In the genomic region with DNA sequence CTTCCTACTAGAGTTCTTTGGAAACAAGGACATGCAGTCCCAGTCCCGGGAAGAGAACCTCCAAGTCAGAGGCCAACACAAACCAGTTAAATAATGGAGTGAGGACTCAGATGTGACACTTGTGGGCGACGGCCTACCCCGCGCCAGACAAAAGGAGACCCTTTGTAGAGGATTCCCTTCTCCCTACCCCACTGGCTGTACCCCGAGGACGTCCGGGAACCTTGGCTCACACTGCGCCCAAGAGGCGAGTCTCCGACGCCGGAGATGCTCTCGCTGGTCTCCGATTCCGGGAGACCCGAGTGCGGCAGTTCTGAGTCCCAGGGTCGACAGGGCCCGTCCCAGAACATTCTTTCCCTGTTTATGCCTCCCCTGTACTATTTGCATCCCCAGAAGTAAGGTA, we compare ENCODE assay signal across 8 mouse cellular contexts. TPM values are rescaled to one million over a fixed set of nuclear protein-coding genes. Genes with fewer than 3 reads are reported as not detected.
A peak's percentile ranks its signal among the peaks of the same experiment; 100 is the strongest.
DNase-seq lines count a peak whose midpoint lies in the region; ATAC-seq and TF ChIP-seq lines count a peak whose summit lies in the region.

No protein-coding gene starts in this region.

- peak overlapping the region; percentile 87 for H3K4me2 ChIP-seq in embryonic facial prominence, embryonic 15.5 days (replicated peaks)

- no peak for TF ChIP-seq POLR2A in testis, adult 2 months (IDR thresholded peaks at IDR 0.05; ENCODE audit: control insufficient read depth, low read depth, low read length)

- H3K4me1 ChIP-seq in embryonic facial prominence, embryonic 15.5 days = peaks cover 7% of the 10 kb centered on the region; the same call in 1 of the 2 replicates
- H3K4me1 ChIP-seq in midbrain, embryonic 10.5 days = peaks cover 21% of the 10 kb centered on the region
- peaks cover 2% of the 10 kb centered on the region for H3K4me1 ChIP-seq in testis, adult 2 months (ENCODE audit: control insufficient read depth, insufficient read depth, low read length)

- peak overlapping the region; percentile 81 for H3K27ac ChIP-seq in embryonic facial prominence, embryonic 15.5 days (replicated peaks)
- H3K27ac ChIP-seq in midbrain, embryonic 10.5 days (replicated peaks) = peak overlapping the region; percentile 77
- H3K27ac ChIP-seq in testis, adult 2 months (ENCODE audit: control insufficient read depth, insufficient read depth, low read depth, low read length) = peak overlapping the region; percentile 73

- ATAC-seq in embryonic facial prominence, embryonic 15.5 days (ENCODE audit: insufficient number of reproducible peaks, low FRiP score, low TSS enrichment, low read depth) = peak; percentile 32; the same call in 1 of the 2 replicates

- intact Hi-C loops in heart, postnatal 36 days (cut with DNase I) = loop anchor here (1.0 to 5.0 kb wide), 6 partner anchors 37 to 196 kb away; no protein-coding TSS in a partner anchor
- intact Hi-C loops in left cerebral cortex, postnatal 36 days (cut with DNase I) = loop anchor here (2.0 to 5.0 kb wide), 3 partner anchors 38 to 198 kb away; no protein-coding TSS in a partner anchor

- H3K4me3 ChIP-seq in embryonic facial prominence, embryonic 15.5 days (replicated peaks) = peak overlapping the region; percentile 73
- peak overlapping the region; percentile 67 for H3K4me3 ChIP-seq in midbrain, embryonic 10.5 days
- H3K4me3 ChIP-seq in testis, adult 2 months (ENCODE audit: control insufficient read depth, low read depth, low read length) = peak overlapping the region; percentile 86

- no peaks in the 10 kb centered on the region for H3K36me3 ChIP-seq in embryonic facial prominence, embryonic 15.5 days
- no peaks in the 10 kb centered on the region for H3K36me3 ChIP-seq in midbrain, embryonic 10.5 days
- no peaks in the 10 kb centered on the region for H3K36me3 ChIP-seq in testis, adult 2 months (ENCODE audit: control insufficient read depth, insufficient read depth, low read length)

- under 1% methylated on average over 20 of the region's 20 CpGs for WGBS in embryonic facial prominence, embryonic 15.5 days
- under 1% methylated on average over 20 of the region's 20 CpGs for WGBS in midbrain, embryonic 10.5 days

- peak; percentile 31 for DNase-seq in embryo, embryonic 10 days (ENCODE audit: low spot score)
- DNase-seq in embryo, embryonic 10.5 days (ENCODE audit: low spot score) = no peak
- peak; percentile 28 for DNase-seq in MN1 (ENCODE audit: low spot score)
- DNase-seq in heart, postnatal 36 days = peak; percentile 48 to 63
- peak; percentile 18 to 29 for DNase-seq in left cerebral cortex, postnatal 36 days (ENCODE audit: low spot score in 2 of 2)
- peak; percentile 53 for DNase-seq in midbrain, embryonic 10.5 days (ENCODE audit: low spot score)

- no peaks in the 10 kb centered on the region for H3K27me3 ChIP-seq in embryonic facial prominence, embryonic 15.5 days
- H3K27me3 ChIP-seq in midbrain, embryonic 10.5 days (ENCODE audit: low read depth, poor library complexity, severe bottlenecking) = peaks cover 29% of the 10 kb centered on the region
- no peaks in the 10 kb centered on the region for H3K27me3 ChIP-seq in testis, adult 2 months (ENCODE audit: control insufficient read depth, insufficient read depth, low read length)

- H3K9me3 ChIP-seq in embryonic facial prominence, embryonic 15.5 days (replicated peaks) = no peaks in the 10 kb centered on the region
- no peaks in the 10 kb centered on the region for H3K9me3 ChIP-seq in midbrain, embryonic 10.5 days (replicated peaks)

- peak overlapping the region; percentile 53 for H3K9ac ChIP-seq in embryonic facial prominence, embryonic 15.5 days

- TF ChIP-seq CTCF in testis, adult 2 months (IDR thresholded peaks at IDR 0.05; ENCODE audit: control insufficient read depth, insufficient read depth, insufficient replicate concordance, low read depth, low read length) = no peak

RNA-seq across cellular contexts. Expression of a gene that starts 0.5 kb away (rescaled TPM):
- polyA plus RNA-seq in embryonic facial prominence, embryonic 15.5 days (2015; fragmentation: Nextera tagmentation; extraction: Ambion mirVana) = 8.2 and 9.2 TPM in 2 replicates
- total RNA-seq in heart, postnatal 36 days (2021) = 10 to 100 TPM; 24.6 to 26.3 TPM
- total RNA-seq in left cerebral cortex, postnatal 36 days (2021) = 10 to 100 TPM; 15.9 to 19.5 TPM
- 2.0 and 3.1 TPM in 2 replicates for polyA plus RNA-seq in midbrain, embryonic 10.5 days (2016; fragmentation: Nextera tagmentation; extraction: Ambion mirVana)
- 5.0 and 9.8 TPM in 2 replicates for polyA plus RNA-seq in testis, adult 2 months (2012; rRNA removed)
